Mouse (Mus musculus): ENCODE measurements around the gene S100a5. TPM values are rescaled to one million over a fixed set of nuclear protein-coding genes. Genes with fewer than 3 reads are reported as not detected.

S100a5 gene
- total and polyA plus RNA-seq, 2 experiments from 2014 or later, result not detected

DNA sequence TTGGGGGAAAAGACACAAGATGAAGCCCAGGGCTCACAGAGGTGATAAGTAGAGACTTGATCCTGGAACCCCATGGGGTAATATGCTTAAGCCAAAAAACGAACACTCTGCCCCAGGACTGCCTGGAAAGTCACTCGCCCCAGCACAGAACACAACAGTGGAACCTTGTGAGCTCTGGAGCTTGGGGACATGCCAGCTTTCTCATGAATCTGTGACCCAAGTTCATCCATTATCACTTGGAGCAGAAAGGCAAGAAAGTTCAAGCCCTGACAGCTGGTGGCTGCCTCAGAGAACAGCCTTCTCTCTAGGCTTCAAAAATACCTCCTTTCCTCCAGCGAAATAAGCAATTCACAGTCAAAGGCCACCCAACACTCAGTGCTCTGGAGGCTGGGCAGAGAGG, 8.9 kb upstream of the S100a5 start:
- Histone ChIP-seq H3K9ac (replicated peaks; ENCODE audit: low read length) (no peak overlapping the region), H3K36me3 (ENCODE audit: insufficient read depth, low read length) (no peaks in the 10 kb centered on the region), H3K27ac (no peak overlapping the region), H3K4me3 (ENCODE audit: low read length) (no peak overlapping the region), H3K27me3 (ENCODE audit: insufficient read depth, low read length) (no peaks in the 10 kb centered on the region), H3K9me3 (ENCODE audit: low read length) (no peaks in the 10 kb centered on the region), H3K4me1 (ENCODE audit: insufficient read depth, low read length) (no peaks in the 10 kb centered on the region), H3K4me2 (ENCODE audit: low read depth, low read length) (no peak overlapping the region)
- 52% methylated on average over 3 of the region's 3 CpGs for WGBS
- no peak for ATAC-seq
- no peak for DNase-seq (ENCODE audit: low spot score)
- TF ChIP-seq CTCF (IDR thresholded peaks at IDR 0.05; ENCODE audit: low read depth), result no peak

- H3K27ac ChIP-seq, result no peak overlapping the region
- no peaks in the 10 kb centered on the region for H3K4me1 ChIP-seq (ENCODE audit: insufficient read depth, low read length)
- 81% methylated on average over 6 of the region's 6 CpGs for WGBS
- TF ChIP-seq CTCF (IDR thresholded peaks at IDR 0.05; ENCODE audit: low read depth), result no peak
- H3K4me2 ChIP-seq (ENCODE audit: low read depth, low read length), result no peak overlapping the region
- no peak overlapping the region for H3K4me3 ChIP-seq (ENCODE audit: low read length)
- no peak overlapping the region for H3K9ac ChIP-seq (replicated peaks; ENCODE audit: low read length)
- DNase-seq (ENCODE audit: low spot score), result no peak
- no peak for ATAC-seq
- no peaks in the 10 kb centered on the region for H3K9me3 ChIP-seq (ENCODE audit: low read length)
- no peaks in the 10 kb centered on the region for H3K36me3 ChIP-seq (ENCODE audit: insufficient read depth, low read length)
- H3K27me3 ChIP-seq (ENCODE audit: insufficient read depth, low read length), result no peaks in the 10 kb centered on the region
Observed at GRCm38 (mm10) chr3:90600036-90600435, 8.3 kb upstream of the S100a5 start.

DNA sequence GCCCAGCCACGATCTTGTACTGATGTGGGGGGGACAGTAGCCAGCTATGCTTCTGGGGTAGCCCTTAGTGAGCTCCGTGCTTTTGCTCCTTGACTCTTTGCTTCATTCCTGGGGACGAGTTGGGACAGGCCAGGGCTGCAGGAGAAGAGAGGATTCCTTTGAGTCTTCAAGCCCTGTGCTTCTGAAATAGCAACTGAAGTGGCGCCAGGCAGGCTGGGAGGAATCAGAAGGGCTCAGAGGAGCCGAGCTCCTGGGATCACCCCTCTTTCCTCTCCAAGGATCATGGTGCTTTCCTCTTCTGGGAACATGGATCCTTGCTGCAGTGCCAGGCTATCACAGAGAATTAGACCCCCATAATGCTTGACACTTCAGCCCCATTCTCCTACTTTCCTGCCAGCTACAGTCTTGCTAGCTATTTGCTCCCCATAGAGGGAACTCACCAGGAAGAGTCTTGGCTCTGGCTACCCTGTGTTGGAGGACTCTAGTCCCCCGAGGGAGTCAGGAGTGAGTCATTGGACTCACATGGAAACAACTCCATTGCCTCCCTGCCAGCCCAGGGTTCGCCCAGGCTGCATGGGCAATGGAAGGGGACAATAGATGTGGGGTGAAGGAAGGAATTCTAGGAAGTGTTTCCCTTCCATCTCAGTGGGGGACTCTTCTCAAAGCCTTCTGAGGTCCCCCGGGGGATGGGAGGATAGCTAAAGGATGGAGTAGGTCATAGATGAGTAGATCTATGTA, 7.7 kb upstream of the S100a5 start:
- WGBS, result 83% methylated on average over 8 of the region's 8 CpGs
- ATAC-seq, result no peak
- H3K9ac ChIP-seq (replicated peaks; ENCODE audit: low read length), result no peak overlapping the region
- H3K9me3 ChIP-seq (ENCODE audit: low read length), result no peaks in the 10 kb centered on the region
- no peak overlapping the region for H3K4me2 ChIP-seq (ENCODE audit: low read depth, low read length)
- no peaks in the 10 kb centered on the region for H3K4me1 ChIP-seq (ENCODE audit: insufficient read depth, low read length)
- H3K27me3 ChIP-seq (ENCODE audit: insufficient read depth, low read length), result no peaks in the 10 kb centered on the region
- no peaks in the 10 kb centered on the region for H3K36me3 ChIP-seq (ENCODE audit: insufficient read depth, low read length)
- H3K27ac ChIP-seq, result no peak overlapping the region
- no peak for DNase-seq (ENCODE audit: low spot score)
- no peak for TF ChIP-seq CTCF (IDR thresholded peaks at IDR 0.05; ENCODE audit: low read depth)
- no peak overlapping the region for H3K4me3 ChIP-seq (ENCODE audit: low read length)

DNA sequence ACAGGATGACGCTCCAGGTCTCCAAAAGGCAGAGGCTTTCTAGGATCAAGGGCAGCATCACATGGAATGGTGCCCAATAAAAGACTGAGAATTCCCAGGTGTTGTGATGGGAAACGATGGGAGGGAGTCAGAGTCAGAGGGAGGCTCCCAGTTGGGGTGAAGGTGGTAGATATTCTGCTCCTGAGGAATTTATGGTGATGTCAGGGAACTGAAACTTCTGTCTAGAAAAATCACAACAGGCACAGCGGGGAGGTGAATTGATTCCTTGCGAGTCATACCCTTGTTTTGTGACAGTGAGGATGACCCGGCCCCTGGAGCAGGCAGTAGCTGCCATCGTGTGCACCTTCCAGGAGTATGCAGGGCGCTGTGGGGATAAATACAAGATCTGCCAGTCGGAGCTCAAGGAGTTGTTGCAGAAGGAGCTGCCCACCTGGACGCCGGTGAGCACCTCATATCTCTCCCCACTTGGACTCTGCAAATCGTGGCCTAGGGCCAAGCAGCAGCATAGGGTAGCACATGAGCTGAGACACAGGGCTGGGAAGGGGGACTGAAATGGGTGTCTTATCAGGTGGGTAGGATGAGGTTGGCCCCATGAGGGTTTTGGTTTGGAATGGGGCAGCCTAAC, 6.7 kb upstream of the S100a5 start, which contains the start of gene Gm42674:
Gm42674 (plus strand) TSS at position 419 of the 625 bp plus-strand sequence.
- WGBS, result 82% methylated on average over 11 of the region's 11 CpGs
- ATAC-seq, result no peak

GRCm38 (mm10) chr3:90603623-90604022, 4.7 kb upstream of the S100a5 start, which contains the start of gene S100a4:
Gene S100a4 (plus strand): TSS chr3:90603771.
- Histone ChIP-seq H3K4me3 (ENCODE audit: low read length) (no peak within 1 kb of the TSS), H3K4me1 (ENCODE audit: insufficient read depth, low read length) (no peaks in the 10 kb centered on the region), H3K9ac (replicated peaks; ENCODE audit: low read length) (no peak within 1 kb of the TSS), H3K27me3 (ENCODE audit: insufficient read depth, low read length) (no peaks in the 10 kb centered on the region), H3K9me3 (ENCODE audit: low read length) (no peaks in the 10 kb centered on the region), H3K27ac (no peak within 1 kb of the TSS), H3K4me2 (ENCODE audit: low read depth, low read length) (no peak within 1 kb of the TSS), H3K36me3 (ENCODE audit: insufficient read depth, low read length) (no peaks in the 10 kb centered on the region)
- no peak for TF ChIP-seq CTCF (IDR thresholded peaks at IDR 0.05; ENCODE audit: low read depth)
- ATAC-seq, result peak; percentile 31; the same call in 1 of the 2 replicates
- peak; percentile 11 for DNase-seq (ENCODE audit: low spot score)
- WGBS, result 63% methylated on average over 3 of the region's 3 CpGs

More for the DNA sequence above, 6.7 kb upstream of the S100a5 start, which contains the start of gene Gm42674:
- Histone ChIP-seq H3K9me3 (ENCODE audit: low read length) (no peaks in the 10 kb centered on the region), H3K4me1 (ENCODE audit: insufficient read depth, low read length) (no peaks in the 10 kb centered on the region), H3K4me2 (ENCODE audit: low read depth, low read length) (no peak within 1 kb of the TSS), H3K27me3 (ENCODE audit: insufficient read depth, low read length) (no peaks in the 10 kb centered on the region), H3K36me3 (ENCODE audit: insufficient read depth, low read length) (no peaks in the 10 kb centered on the region), H3K4me3 (ENCODE audit: low read length) (no peak within 1 kb of the TSS), H3K27ac (no peak within 1 kb of the TSS), H3K9ac (replicated peaks; ENCODE audit: low read length) (no peak within 1 kb of the TSS)
- TF ChIP-seq CTCF (IDR thresholded peaks at IDR 0.05; ENCODE audit: low read depth), result no peak
- DNase-seq (ENCODE audit: low spot score), result no peak

- no peaks in the 10 kb centered on the region for H3K9me3 ChIP-seq (ENCODE audit: low read length)
- DNase-seq (ENCODE audit: low spot score) (peak; percentile 52), ATAC-seq (0 out of 2 replicates have a peak, but pooled peaks have one; percentile 14)
- no peak overlapping the region for H3K4me2 ChIP-seq (ENCODE audit: low read depth, low read length)
- no peak overlapping the region for H3K4me3 ChIP-seq (ENCODE audit: low read length)
- no peak overlapping the region for H3K9ac ChIP-seq (replicated peaks; ENCODE audit: low read length)
- H3K4me1 ChIP-seq (ENCODE audit: insufficient read depth, low read length), result no peaks in the 10 kb centered on the region
- H3K36me3 ChIP-seq (ENCODE audit: insufficient read depth, low read length), result no peaks in the 10 kb centered on the region
- WGBS, result 40% methylated on average over 4 of the region's 4 CpGs
- no peaks in the 10 kb centered on the region for H3K27me3 ChIP-seq (ENCODE audit: insufficient read depth, low read length)
- no peak overlapping the region for H3K27ac ChIP-seq
- no peak for TF ChIP-seq CTCF (IDR thresholded peaks at IDR 0.05; ENCODE audit: low read depth)
Observed at GRCm38 (mm10) chr3:90604416-90604815, 3.9 kb upstream of the S100a5 start.

DNA sequence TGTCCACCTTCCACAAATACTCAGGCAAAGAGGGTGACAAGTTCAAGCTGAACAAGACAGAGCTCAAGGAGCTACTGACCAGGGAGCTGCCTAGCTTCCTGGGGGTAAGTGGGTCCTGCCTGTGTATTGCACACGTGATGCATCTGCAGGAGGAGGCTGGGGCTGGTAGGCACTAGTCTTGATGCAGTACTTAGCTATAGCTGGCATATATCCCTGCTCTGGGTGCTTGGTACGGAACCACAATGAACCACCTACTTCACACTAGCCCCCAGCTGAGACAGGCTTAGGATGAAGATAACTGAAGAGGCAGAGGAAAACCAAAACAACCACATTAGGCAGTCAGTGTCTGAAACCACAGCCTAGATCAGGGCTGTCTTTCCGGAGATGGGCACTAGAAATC, 3.3 kb upstream of the S100a5 start:
- 81% methylated on average over 3 of the region's 3 CpGs for WGBS
- H3K4me1 ChIP-seq (ENCODE audit: insufficient read depth, low read length), result no peaks in the 10 kb centered on the region
- no peak overlapping the region for H3K4me2 ChIP-seq (ENCODE audit: low read depth, low read length)
- H3K36me3 ChIP-seq (ENCODE audit: insufficient read depth, low read length), result no peaks in the 10 kb centered on the region
- no peak overlapping the region for H3K4me3 ChIP-seq (ENCODE audit: low read length)
- ATAC-seq (no peak), DNase-seq (ENCODE audit: low spot score) (no peak)
- H3K9ac ChIP-seq (replicated peaks; ENCODE audit: low read length), result no peak overlapping the region
- H3K27me3 ChIP-seq (ENCODE audit: insufficient read depth, low read length), result no peaks in the 10 kb centered on the region
- no peak for TF ChIP-seq CTCF (IDR thresholded peaks at IDR 0.05; ENCODE audit: low read depth)
- H3K9me3 ChIP-seq (ENCODE audit: low read length), result no peaks in the 10 kb centered on the region
- no peak overlapping the region for H3K27ac ChIP-seq

Measured in hindbrain, postnatal 0 days (tissue).